Mouse (Mus musculus): ENCODE measurements around the gene Elmo3. TPM values are rescaled to one million over a fixed set of nuclear protein-coding genes. Genes with fewer than 3 reads are reported as not detected.

The Elmo3 gene
- polyA plus RNA-seq, 1 experiment from 2014 or later, result 8.0 TPM

GRCm38 (mm10) chr8:105307670-105308069, 2.3 kb downstream of the Elmo3 start:
- no peak for TF ChIP-seq CTCF (IDR thresholded peaks at IDR 0.05; ENCODE audit: low read depth)
- Histone ChIP-seq H3K4me3 (ENCODE audit: low read depth, low read length) (no peak overlapping the region), H3K9me3 (ENCODE audit: low read depth, low read length) (no peaks in the 10 kb centered on the region), H3K27ac (ENCODE audit: low read depth) (no peak overlapping the region), H3K9ac (no peak overlapping the region), H3K4me2 (no peak overlapping the region), H3K36me3 (ENCODE audit: insufficient read depth) (peaks cover 73% of the 10 kb centered on the region), H3K4me1 (ENCODE audit: insufficient read depth) (peaks cover 21% of the 10 kb centered on the region), H3K27me3 (ENCODE audit: insufficient read depth, low read length) (no peaks in the 10 kb centered on the region)
- DNase-seq (no peak), ATAC-seq (ENCODE audit: insufficient read depth) (no peak)
- 91% methylated on average over 13 of the region's 13 CpGs for WGBS

GRCm38 (mm10) chr8:105308428-105308827, 3.0 kb downstream of the Elmo3 start:
- peaks cover 21% of the 10 kb centered on the region for H3K4me1 ChIP-seq (ENCODE audit: insufficient read depth)
- DNase-seq (no peak), ATAC-seq (ENCODE audit: insufficient read depth) (no peak)
- no peaks in the 10 kb centered on the region for H3K9me3 ChIP-seq (ENCODE audit: low read depth, low read length)
- no peak overlapping the region for H3K4me3 ChIP-seq (ENCODE audit: low read depth, low read length)
- WGBS, result 92% methylated on average over 10 of the region's 10 CpGs
- peaks cover 73% of the 10 kb centered on the region for H3K36me3 ChIP-seq (ENCODE audit: insufficient read depth)
- no peak overlapping the region for H3K4me2 ChIP-seq
- no peak overlapping the region for H3K27ac ChIP-seq (ENCODE audit: low read depth)
- H3K9ac ChIP-seq, result no peak overlapping the region
- no peak for TF ChIP-seq CTCF (IDR thresholded peaks at IDR 0.05; ENCODE audit: low read depth)
- H3K27me3 ChIP-seq (ENCODE audit: insufficient read depth, low read length), result no peaks in the 10 kb centered on the region

- Histone ChIP-seq H3K9me3 (ENCODE audit: low read depth, low read length) (no peaks in the 10 kb centered on the region), H3K27ac (ENCODE audit: low read depth) (no peak overlapping the region), H3K27me3 (ENCODE audit: insufficient read depth, low read length) (no peaks in the 10 kb centered on the region), H3K4me1 (ENCODE audit: insufficient read depth) (peaks cover 20% of the 10 kb centered on the region), H3K36me3 (ENCODE audit: insufficient read depth) (peaks cover 73% of the 10 kb centered on the region), H3K4me3 (ENCODE audit: low read depth, low read length) (no peak overlapping the region), H3K4me2 (no peak overlapping the region), H3K9ac (no peak overlapping the region)
- no peak for TF ChIP-seq CTCF (IDR thresholded peaks at IDR 0.05; ENCODE audit: low read depth)
- DNase-seq (no peak), ATAC-seq (ENCODE audit: insufficient read depth) (no peak)
- 81% methylated on average over 15 of the region's 15 CpGs for WGBS
Observed at GRCm38 (mm10) chr8:105309142-105309847, 3.9 kb downstream of the Elmo3 start.

GRCm38 (mm10) chr8:105310118-105310517, 4.7 kb downstream of the Elmo3 start:
- Histone ChIP-seq H3K9ac (no peak overlapping the region), H3K4me3 (ENCODE audit: low read depth, low read length) (no peak overlapping the region), H3K27me3 (ENCODE audit: insufficient read depth, low read length) (no peaks in the 10 kb centered on the region), H3K27ac (ENCODE audit: low read depth) (no peak overlapping the region), H3K9me3 (ENCODE audit: low read depth, low read length) (no peaks in the 10 kb centered on the region), H3K4me2 (no peak overlapping the region), H3K36me3 (ENCODE audit: insufficient read depth) (peaks cover 73% of the 10 kb centered on the region), H3K4me1 (ENCODE audit: insufficient read depth) (peaks cover 12% of the 10 kb centered on the region)
- DNase-seq (no peak), ATAC-seq (ENCODE audit: insufficient read depth) (no peak)
- no peak for TF ChIP-seq CTCF (IDR thresholded peaks at IDR 0.05; ENCODE audit: low read depth)
- WGBS, result 78% methylated on average over 8 of the region's 8 CpGs

GRCm38 (mm10) chr8:105311718-105312117, 6.3 kb downstream of the Elmo3 start:
- Histone ChIP-seq H3K4me1 (ENCODE audit: insufficient read depth) (no peaks in the 10 kb centered on the region), H3K4me2 (no peak overlapping the region), H3K4me3 (ENCODE audit: low read depth, low read length) (no peak overlapping the region), H3K27me3 (ENCODE audit: insufficient read depth, low read length) (no peaks in the 10 kb centered on the region), H3K9ac (no peak overlapping the region), H3K27ac (ENCODE audit: low read depth) (no peak overlapping the region), H3K36me3 (ENCODE audit: insufficient read depth) (peaks cover 80% of the 10 kb centered on the region), H3K9me3 (ENCODE audit: low read depth, low read length) (no peaks in the 10 kb centered on the region)
- no peak for TF ChIP-seq CTCF (IDR thresholded peaks at IDR 0.05; ENCODE audit: low read depth)
- ATAC-seq (ENCODE audit: insufficient read depth), result no peak
- WGBS, result 80% methylated on average over 1 of the region's 1 CpGs
- no peak for DNase-seq

GRCm38 (mm10) chr8:105312891-105313481, 7.6 kb downstream of the Elmo3 start:
- Histone ChIP-seq H3K36me3 (ENCODE audit: insufficient read depth) (peaks cover 71% of the 10 kb centered on the region), H3K4me2 (no peak overlapping the region), H3K4me1 (ENCODE audit: insufficient read depth) (no peaks in the 10 kb centered on the region), H3K9ac (no peak overlapping the region), H3K9me3 (ENCODE audit: low read depth, low read length) (no peaks in the 10 kb centered on the region), H3K27me3 (ENCODE audit: insufficient read depth, low read length) (no peaks in the 10 kb centered on the region), H3K4me3 (ENCODE audit: low read depth, low read length) (no peak overlapping the region), H3K27ac (ENCODE audit: low read depth) (no peak overlapping the region)
- no peak for ATAC-seq (ENCODE audit: insufficient read depth)
- TF ChIP-seq CTCF (IDR thresholded peaks at IDR 0.05; ENCODE audit: low read depth), result no peak
- no peak for DNase-seq
- WGBS, result 81% methylated on average over 8 of the region's 8 CpGs

- DNase-seq (no peak), ATAC-seq (ENCODE audit: insufficient read depth) (no peak)
- Histone ChIP-seq H3K4me3 (ENCODE audit: low read depth, low read length) (no peak overlapping the region), H3K9me3 (ENCODE audit: low read depth, low read length) (no peaks in the 10 kb centered on the region), H3K27ac (ENCODE audit: low read depth) (no peak overlapping the region), H3K9ac (no peak overlapping the region), H3K4me2 (no peak overlapping the region), H3K4me1 (ENCODE audit: insufficient read depth) (no peaks in the 10 kb centered on the region), H3K27me3 (ENCODE audit: insufficient read depth, low read length) (no peaks in the 10 kb centered on the region), H3K36me3 (ENCODE audit: insufficient read depth) (peaks cover 69% of the 10 kb centered on the region)
- 67% methylated on average over 9 of the region's 9 CpGs for WGBS
- TF ChIP-seq CTCF (IDR thresholded peaks at IDR 0.05; ENCODE audit: low read depth), result no peak
Observed at GRCm38 (mm10) chr8:105313622-105314402, 8.4 kb downstream of the Elmo3 start.

Data from lung, embryonic 14.5 days (tissue).